ENCODE assay signal across 19 mouse cellular contexts in genomic region chr19:46226295-46226694, GRCm38 (mm10).
DNase-seq lines count a peak whose midpoint lies in the region; ATAC-seq and TF ChIP-seq lines count a peak whose summit lies in the region.
"Had no signal": no experiment of that assay in that cellular context is flagged by ENCODE, and none has a peak within 500 bp of the region (broad histone marks: within the 10 kb centered on the region; RNA-seq: fewer than 3 reads in every experiment).

No protein-coding gene starts in this region.

- DNase-seq in gastrocnemius, adult 2 months = no peak
- DNase-seq in gastrocnemius, postnatal 10 days = no peak
- no peak for DNase-seq in liver, embryonic 11.5 days (ENCODE audit: low spot score)
- peak; percentile 21 for DNase-seq in c-Kit-positive CD71-positive TER-119-negative erythroid progenitor cells, embryonic 14.5 days (ENCODE audit: low read depth)
- no peak for DNase-seq in cerebellum, adult 8-10 months
- DNase-seq in testis, postnatal 14 days (ENCODE audit: low spot score) = no peak
- DNase-seq: adrenal gland, adult 2 months; adrenal gland, postnatal 14 days; cerebellum, adult 18-20 months; cerebellum, adult 9-11 months; cerebellum, postnatal 25 days; forebrain, postnatal 0 days had no signal

- H3K4me2 ChIP-seq in liver, embryonic 12.5 days = no peak overlapping the region
- H3K4me2 ChIP-seq in liver, embryonic 11.5 days = no peak overlapping the region
- H3K4me2 ChIP-seq: embryonic facial prominence, embryonic 12.5 days; embryonic facial prominence, embryonic 15.5 days; heart, embryonic 13.5 days; hindbrain, embryonic 12.5 days; hindbrain, embryonic 15.5 days had no signal

- 31% methylated on average over 3 of the region's 3 CpGs for WGBS in liver, embryonic 12.5 days (ENCODE audit: insufficient replicate concordance)
- WGBS in liver, embryonic 11.5 days = 58% methylated on average over 3 of the region's 3 CpGs

- peak overlapping the region; percentile 82 for H3K27ac ChIP-seq in gastrocnemius, adult 2 months
- peak overlapping the region; percentile 28; the same call in 1 of the 2 replicates for H3K27ac ChIP-seq in liver, embryonic 12.5 days
- H3K27ac ChIP-seq in liver, embryonic 11.5 days (ENCODE audit: low read depth, low read length) = no peak overlapping the region
- H3K27ac ChIP-seq: embryonic facial prominence, embryonic 12.5 days; embryonic facial prominence, embryonic 15.5 days; heart, embryonic 13.5 days; hindbrain, embryonic 12.5 days; hindbrain, embryonic 15.5 days had no signal

- H3K27me3 ChIP-seq in liver, embryonic 12.5 days (replicated peaks) = no peaks in the 10 kb centered on the region
- no peaks in the 10 kb centered on the region for H3K27me3 ChIP-seq in liver, embryonic 11.5 days (replicated peaks; ENCODE audit: control insufficient read depth, insufficient read depth, low read length)
- H3K27me3 ChIP-seq: embryonic facial prominence, embryonic 12.5 days; embryonic facial prominence, embryonic 15.5 days; heart, embryonic 13.5 days; hindbrain, embryonic 12.5 days; hindbrain, embryonic 15.5 days had no signal

- no peak overlapping the region for H3K4me3 ChIP-seq in gastrocnemius, adult 2 months
- H3K4me3 ChIP-seq in liver, embryonic 12.5 days = no peak overlapping the region
- no peak overlapping the region for H3K4me3 ChIP-seq in liver, embryonic 11.5 days (ENCODE audit: low read depth, low read length)
- H3K4me3 ChIP-seq: embryonic facial prominence, embryonic 12.5 days; embryonic facial prominence, embryonic 15.5 days; heart, embryonic 13.5 days; hindbrain, embryonic 12.5 days; hindbrain, embryonic 15.5 days had no signal

- H3K36me3 ChIP-seq in liver, embryonic 12.5 days = peaks cover 5% of the 10 kb centered on the region; the same call in 1 of the 2 replicates
- no peaks in the 10 kb centered on the region for H3K36me3 ChIP-seq in liver, embryonic 11.5 days (ENCODE audit: control insufficient read depth, insufficient read depth, low read length)
- H3K36me3 ChIP-seq: embryonic facial prominence, embryonic 12.5 days; hindbrain, embryonic 12.5 days; hindbrain, embryonic 15.5 days had no signal

- intact Hi-C loops in gastrocnemius, adult 2 months (cut with DNase I) = loop anchor here (5.0 kb wide), 2 partner anchors 39 to 79 kb away; partner anchors contain the start of gene Pitx3

- peaks cover 8% of the 10 kb centered on the region for H3K4me1 ChIP-seq in liver, embryonic 12.5 days
- no peaks in the 10 kb centered on the region for H3K4me1 ChIP-seq in liver, embryonic 11.5 days (replicated peaks; ENCODE audit: control insufficient read depth, insufficient read depth, low read length)
- H3K4me1 ChIP-seq: embryonic facial prominence, embryonic 12.5 days; hindbrain, embryonic 12.5 days had no signal

- H3K9ac ChIP-seq in liver, embryonic 12.5 days = no peak overlapping the region
- no peak overlapping the region for H3K9ac ChIP-seq in liver, embryonic 11.5 days (ENCODE audit: low read depth, low read length)
- H3K9ac ChIP-seq: embryonic facial prominence, embryonic 12.5 days; embryonic facial prominence, embryonic 15.5 days; forebrain, postnatal 0 days; heart, embryonic 13.5 days; hindbrain, embryonic 12.5 days; hindbrain, embryonic 15.5 days had no signal

- H3K9me3 ChIP-seq in liver, embryonic 12.5 days (replicated peaks) = no peaks in the 10 kb centered on the region
- H3K9me3 ChIP-seq in liver, embryonic 11.5 days (ENCODE audit: control insufficient read depth, low read length) = no peaks in the 10 kb centered on the region
- H3K9me3 ChIP-seq: embryonic facial prominence, embryonic 12.5 days; embryonic facial prominence, embryonic 15.5 days; heart, embryonic 13.5 days; hindbrain, embryonic 12.5 days; hindbrain, embryonic 15.5 days had no signal

- no peak for ATAC-seq in liver, embryonic 12.5 days
- no peak for ATAC-seq in liver, embryonic 11.5 days (replicated peaks; ENCODE audit: low FRiP score)
- ATAC-seq: forebrain, embryonic 14.5 days; forebrain, postnatal 0 days had no signal

- TF ChIP-seq CTCF in gastrocnemius, adult 2 months (IDR thresholded peaks at IDR 0.05) = no peak
